Mouse (Mus musculus) small intestine, adult 2 months (tissue): ENCODE data around the gene Traf4.

Experiments
- CTCF ChIP-seq: fragments of 200-500 bp; IDR thresholded peaks from 2 replicates; pipeline ENCODE4 v1.5.1; 2012; ENCODE audit warnings: low read depth, mild to moderate bottlenecking, control low read depth, inconsistent platforms, low read length, moderate library complexity, mixed read lengths; ENCODE audit not compliant: insufficient replicate concordance, insufficient read length; ENCODE audit errors: extremely low read depth
- POLR2A ChIP-seq: fragments of 200-500 bp; IDR thresholded peaks from 2 replicates; pipeline ENCODE4 v1.6.1; 2012; ENCODE audit warnings: low read depth, mild to moderate bottlenecking, control low read depth, inconsistent platforms, low read length, moderate library complexity

DNA sequence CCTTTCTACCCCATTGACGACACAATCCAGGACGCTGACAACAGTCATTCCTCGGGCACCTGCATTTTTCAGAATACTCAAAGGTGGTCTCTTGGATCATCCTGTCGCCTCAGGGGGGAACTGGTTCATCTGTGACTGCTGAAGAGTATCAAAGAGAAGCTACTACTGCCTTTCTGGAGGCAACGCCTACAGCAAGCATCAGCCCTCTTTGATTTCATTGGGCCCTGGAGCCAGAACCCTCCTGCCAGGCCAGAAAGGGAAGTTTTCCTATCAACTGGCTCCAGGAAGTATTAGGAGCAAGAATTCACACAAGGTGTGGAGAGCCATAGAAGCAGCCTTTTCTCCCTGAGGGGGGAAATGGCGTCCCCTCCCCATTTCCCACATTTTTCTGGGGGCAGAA is 1.3 kb upstream of the Traf4 start:
- TF ChIP-seq POLR2A (no peak), CTCF (no peak)
